Mouse (Mus musculus) adrenal gland, postnatal 25 days (tissue): ENCODE data around the gene Gcm1. TPM values are rescaled to one million over a fixed set of nuclear protein-coding genes. Genes with fewer than 3 reads are reported as not detected.

Experiments used
- DNase-seq: peaks from one replicate; pipeline ENCODE4 v3.0.0; 2021; ENCODE audit warnings: mixed read lengths
- long read RNA-seq: library from polyadenylated mRNA; stranded (forward); transcript quantifications from one replicate; pipeline ENCODE4 v2.0.0, GENCODE M21; 2021
- total RNA-seq: library from RNA; stranded (reverse); gene quantifications from 2 replicates; pipeline ENCODE4 v1.2.3, GENCODE M21; 2021

Gene Gcm1
- not detected in 2 replicates for total RNA-seq
- long read RNA-seq: 0 reads

GRCm38 (mm10) chr9:78051677-78052076, at the start of gene Gcm1:
Gcm1 (plus strand) TSS chr9:78051924.
- no peak for DNase-seq

- DNase-seq: no peak
Observed at GRCm38 (mm10) chr9:78003278-78003677, 48.4 kb upstream of the Gcm1 start.

GRCm38 (mm10) chr9:78005481-78005880, 46.2 kb upstream of the Gcm1 start:
- DNase-seq: peak; percentile 23

GRCm38 (mm10) chr9:78006209-78007001, 45.3 kb upstream of the Gcm1 start:
- peak; percentile 92 for DNase-seq

- no peak for DNase-seq
Observed at GRCm38 (mm10) chr9:78009382-78009781, 42.3 kb upstream of the Gcm1 start.

GRCm38 (mm10) chr9:78010187-78010586, 41.5 kb upstream of the Gcm1 start:
- DNase-seq: no peak

DNA sequence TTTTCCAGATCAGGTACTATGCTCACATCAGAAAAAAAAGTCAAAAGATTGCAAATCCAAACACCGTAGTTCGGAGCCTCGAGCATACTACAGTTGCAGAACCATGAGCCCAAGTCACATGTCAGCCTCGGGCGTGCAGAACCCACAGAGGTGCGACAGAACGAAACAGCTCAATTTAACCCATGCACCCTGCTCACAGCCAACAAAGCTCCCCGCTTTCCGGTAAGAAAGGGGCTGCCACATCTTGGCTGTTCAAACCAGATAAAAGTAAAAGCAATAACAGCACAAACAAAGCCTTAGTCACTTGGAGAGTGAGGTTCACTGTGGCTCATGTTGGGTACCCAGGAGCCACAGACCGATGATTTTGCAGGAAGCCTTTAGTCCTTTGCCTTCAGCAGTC, 41.0 kb upstream of the Gcm1 start:
- no peak for DNase-seq

GRCm38 (mm10) chr9:78012066-78012465, 39.7 kb upstream of the Gcm1 start:
- no peak for DNase-seq

GRCm38 (mm10) chr9:78012681-78013080, 39.0 kb upstream of the Gcm1 start:
- no peak for DNase-seq

GRCm38 (mm10) chr9:78013813-78014212, 37.9 kb upstream of the Gcm1 start:
- DNase-seq: no peak

DNA sequence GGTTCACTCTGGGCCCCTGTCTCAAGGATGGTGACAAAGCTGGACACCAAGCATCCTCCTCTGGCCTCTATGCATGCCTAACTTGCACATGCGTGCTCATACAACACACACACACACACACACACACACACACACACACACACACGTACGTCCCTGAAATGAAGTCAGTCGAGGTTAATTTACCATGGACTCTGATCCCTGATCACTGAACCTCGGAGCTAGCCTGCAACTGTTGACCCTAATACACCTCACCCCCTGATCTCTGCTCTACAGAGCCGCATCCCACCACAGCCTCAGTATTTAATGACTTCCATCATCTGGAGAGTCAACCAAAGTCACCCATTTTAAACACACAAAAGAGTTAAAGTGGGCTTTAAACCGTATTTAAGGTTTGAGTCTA, 35.9 kb upstream of the Gcm1 start:
- DNase-seq: no peak

DNA sequence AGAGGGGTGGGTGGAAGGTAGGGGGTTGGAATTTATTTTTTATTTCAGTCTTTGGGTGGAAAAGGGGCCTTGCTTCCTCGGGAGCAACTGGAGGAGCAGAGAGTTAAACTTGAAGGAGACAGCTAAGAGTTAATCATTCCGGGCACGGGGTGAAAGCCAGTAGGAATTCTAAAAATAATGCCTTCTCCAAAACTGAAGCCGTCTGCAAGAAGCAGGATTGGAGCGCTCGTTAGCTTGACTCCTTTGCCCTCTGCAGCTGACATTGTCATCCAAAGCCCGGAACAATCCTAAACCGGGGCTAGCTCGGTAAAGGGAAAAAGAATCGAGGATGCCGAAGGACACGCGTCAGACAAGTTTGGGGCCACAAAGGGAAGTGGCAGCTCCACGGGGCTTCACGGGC, 35.4 kb upstream of the Gcm1 start:
- no peak for DNase-seq

GRCm38 (mm10) chr9:78021256-78021655, 30.5 kb upstream of the Gcm1 start:
- no peak for DNase-seq

- peak; percentile 43 for DNase-seq
Observed at GRCm38 (mm10) chr9:78022187-78022945, 29.4 kb upstream of the Gcm1 start.

DNA sequence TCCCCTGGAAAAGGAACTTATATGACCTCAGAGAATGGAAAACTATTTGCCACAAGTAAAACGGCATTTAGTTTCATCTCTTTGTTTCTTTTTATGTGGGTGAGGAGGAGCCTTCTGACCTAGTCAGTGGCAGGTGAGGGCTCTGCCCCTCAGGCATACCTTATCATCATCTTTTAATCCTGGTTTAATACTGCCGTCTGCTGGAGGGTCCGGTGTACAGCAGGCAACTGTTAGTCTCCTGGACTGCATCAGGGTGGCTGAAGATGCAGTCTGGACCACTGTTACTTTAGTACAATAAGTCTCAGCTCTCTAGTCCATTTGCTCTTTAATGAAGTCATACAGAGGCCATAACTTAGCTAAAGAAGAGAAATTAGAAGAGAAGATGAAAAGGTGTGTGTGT, 26.9 kb upstream of the Gcm1 start:
- DNase-seq: peak; percentile 57

- DNase-seq: peak; percentile 43
Observed at GRCm38 (mm10) chr9:78027099-78027498, 24.6 kb upstream of the Gcm1 start.

- no peak for DNase-seq
Observed at GRCm38 (mm10) chr9:78030835-78031456, 20.8 kb upstream of the Gcm1 start.

DNA sequence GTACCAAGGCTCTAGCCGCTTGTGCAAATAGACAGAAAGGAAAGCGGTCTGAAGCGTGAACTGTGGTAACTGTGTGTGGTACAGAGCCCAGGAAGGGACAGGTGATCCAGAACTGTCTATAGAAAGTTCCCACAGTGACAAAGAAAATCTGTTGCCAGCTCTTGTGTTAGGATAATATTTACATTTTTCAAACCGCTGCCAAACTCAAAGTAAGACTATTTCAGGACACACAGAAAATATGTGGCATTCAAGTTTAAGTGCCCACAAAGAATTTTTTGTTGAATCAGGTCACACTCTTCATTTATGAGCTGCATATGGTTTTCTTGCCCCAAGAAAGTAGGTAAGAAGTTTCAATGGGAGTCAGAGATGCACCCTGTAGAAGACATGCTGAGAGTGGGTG, 18.8 kb upstream of the Gcm1 start:
- DNase-seq: no peak

DNA sequence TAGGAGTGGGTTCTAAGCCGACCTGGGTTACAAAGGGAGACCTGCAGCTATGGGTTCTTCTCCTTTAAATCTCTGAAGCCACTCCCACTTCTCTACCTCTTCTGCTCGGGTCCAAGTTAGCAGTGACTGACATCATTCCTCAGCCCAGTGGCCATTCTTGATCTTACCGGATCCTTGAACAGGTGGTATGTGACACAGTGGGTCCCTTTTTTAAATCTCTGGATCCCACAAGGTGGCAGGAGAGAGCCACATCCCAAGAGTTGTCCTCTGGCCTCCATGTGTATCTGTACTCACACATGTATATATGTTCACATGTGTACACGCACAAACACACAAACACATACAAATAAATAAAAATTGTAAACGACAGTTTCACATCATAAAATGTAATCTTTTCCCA, 16.4 kb upstream of the Gcm1 start:
- no peak for DNase-seq

- DNase-seq: peak; percentile 17
Observed at GRCm38 (mm10) chr9:78035831-78036230, 15.9 kb upstream of the Gcm1 start.

DNA sequence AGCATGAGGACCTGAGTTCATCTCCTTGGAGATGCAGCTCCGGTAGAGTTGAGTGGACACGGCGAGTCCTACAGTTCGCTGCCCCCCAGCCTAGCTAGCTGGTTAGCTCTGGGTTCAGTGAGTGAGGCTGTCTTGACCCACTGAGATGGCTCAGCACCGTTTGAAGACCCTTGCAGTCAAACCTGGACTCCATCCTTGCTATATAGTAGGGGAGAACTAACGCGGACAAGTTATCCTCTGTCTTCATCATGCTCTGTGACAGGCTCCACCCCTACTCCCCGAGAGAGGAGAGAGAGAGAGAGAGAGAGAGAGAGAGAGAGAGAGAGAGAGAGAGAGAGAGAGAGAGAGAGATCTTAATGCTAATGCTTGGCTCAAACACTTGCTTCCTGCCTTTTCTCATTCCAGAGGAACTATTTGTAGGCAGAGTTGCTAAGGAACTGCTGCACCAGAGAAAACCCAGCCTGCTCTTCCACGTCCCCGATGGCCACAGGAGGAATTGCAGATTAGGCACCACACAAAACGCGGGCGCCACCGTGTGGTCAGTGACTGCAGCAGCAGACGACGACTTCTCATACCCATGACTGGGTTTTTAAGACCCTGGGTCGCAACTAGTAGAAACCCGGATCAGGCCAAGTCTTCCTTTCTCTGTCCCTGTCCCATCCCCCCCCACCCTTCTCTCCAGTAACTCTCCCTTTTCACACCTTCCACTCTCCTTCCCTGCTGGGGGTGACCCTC, 12.8 kb upstream of the Gcm1 start:
- DNase-seq: peak; percentile 79

DNA sequence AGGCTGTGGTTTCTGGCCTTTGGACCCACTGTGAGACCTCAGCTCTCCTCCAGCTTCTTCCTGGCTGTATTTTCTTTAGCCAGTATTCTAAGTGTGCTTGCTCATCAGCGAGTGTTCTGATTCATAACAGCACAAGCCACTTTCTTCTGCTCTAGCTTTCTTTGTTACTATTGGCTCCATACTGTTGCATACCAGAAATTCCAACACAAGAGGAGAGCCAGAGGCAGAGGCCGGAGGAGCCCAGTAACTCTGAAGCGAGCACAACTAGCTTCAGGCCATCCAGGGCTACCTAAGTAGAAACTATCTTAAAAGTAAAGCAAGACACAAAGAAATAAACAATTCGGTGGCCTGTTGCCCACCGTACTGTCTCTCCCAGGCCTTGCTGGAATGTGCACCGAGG, 6.6 kb upstream of the Gcm1 start:
- no peak for DNase-seq

DNA sequence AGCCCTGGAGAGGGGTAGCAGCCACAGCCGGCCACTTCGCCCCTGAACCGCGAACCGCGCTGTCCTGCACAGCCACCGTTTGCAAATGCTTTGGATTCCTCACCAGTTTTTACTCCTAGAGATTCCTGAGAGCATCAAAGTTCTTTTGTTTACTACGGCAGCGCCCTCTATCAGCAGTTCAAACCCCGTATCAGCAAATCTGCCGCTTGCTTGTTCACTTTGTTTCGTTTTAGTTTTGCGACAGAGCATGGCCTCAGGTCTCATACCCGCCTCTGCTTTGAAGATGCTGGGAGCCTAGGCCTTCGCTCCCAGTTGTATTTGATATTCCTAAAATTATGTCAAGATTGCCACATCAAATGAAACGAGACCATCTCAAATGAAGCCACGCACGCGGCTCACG, 5.0 kb upstream of the Gcm1 start:
- DNase-seq: no peak
